Mouse (Mus musculus): Measurements from ENCODE around the gene Cemip.

The Cemip gene

DNA sequence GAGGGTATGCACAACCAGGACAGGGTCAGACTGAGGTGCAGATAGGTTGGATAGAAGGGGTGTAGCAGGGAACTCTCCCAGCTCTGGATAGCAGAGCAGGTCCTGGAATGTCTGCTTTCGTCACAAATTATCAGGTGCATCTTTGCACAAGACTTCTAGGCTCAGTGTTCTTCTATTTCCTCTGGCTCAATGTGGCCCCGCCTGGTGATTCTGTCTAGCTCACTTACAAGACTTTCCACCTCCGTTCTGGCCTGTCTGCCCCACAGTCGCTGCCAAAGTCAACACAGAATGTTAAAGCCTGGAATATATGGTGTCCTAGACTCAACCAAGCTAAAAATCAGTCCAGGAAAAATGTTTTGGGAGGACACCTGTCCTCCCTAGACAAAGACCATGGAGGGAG is 57.9 kb downstream of the Cemip start:
- no peak for DNase-seq (ENCODE audit: low spot score in 2 of 2)

DNA sequence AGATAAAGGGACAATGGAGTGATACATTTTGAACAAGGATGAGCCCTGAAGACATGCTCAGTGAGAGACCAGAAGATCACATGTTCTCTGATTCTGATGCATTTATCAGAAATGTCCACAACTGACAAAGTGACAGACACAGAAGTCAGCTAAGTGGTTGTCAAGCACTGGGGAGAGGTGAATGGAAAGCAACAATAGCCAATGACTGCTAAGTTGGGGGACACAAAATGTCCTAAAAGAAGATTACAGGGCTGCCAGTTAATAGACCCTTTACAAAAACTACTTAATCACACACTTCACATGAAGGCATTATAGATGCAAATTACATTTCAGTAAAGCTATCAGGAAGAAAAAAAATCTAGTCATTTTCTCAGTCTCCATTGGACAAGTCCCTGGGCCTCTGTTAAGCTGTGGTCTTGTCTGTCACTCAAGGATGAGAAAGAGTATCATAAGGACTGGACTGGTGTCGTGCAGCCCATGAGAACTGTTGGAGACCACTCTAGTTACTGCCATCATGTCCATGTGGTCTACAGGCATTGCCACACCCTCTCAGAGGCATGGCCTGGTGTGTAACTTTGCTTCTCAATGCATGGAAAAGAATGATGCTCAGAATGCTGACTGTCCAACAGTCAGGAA is 59.2 kb downstream of the Cemip start:
- no peak for DNase-seq (ENCODE audit: low spot score in 2 of 2)

DNA sequence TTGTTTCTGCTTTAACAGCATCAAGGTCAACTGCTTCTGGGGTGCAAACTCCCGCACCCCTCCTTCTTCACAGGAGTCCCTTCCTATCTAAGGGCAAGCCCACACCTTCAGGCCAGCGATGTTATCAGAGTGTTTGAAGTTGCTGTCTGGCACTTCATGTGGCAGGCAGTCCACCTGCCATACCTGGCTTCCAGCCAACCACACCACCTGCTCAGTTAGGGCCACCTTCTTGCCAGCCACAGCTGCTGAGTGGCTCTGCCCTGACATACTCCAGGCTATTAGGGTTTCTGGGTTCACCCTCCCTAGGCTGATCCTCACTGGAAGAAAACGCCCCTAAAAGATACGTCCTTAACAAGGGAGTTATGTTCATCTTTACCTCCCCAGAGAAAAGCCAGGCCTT is 60.2 kb downstream of the Cemip start:
- no peak for DNase-seq (ENCODE audit: low spot score in 2 of 2)

DNA sequence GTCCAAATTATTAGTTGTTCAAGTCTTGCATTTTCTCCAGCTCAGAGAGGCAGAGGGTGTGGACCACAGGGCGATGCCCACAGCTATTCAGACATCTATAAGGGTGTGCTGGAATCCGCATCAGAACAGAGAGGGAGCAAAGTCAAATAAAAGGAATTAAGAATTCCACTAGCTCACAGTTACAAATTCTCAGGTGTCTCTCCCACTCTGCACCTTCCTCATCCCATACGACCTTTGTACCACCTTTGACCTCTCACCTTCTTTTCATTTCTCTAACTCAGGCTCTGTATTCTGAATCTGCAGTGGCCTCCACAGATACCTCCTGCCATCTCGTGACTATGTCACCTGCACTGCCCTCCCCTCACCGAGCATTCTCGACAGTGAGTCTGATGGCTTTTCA is 62.8 kb downstream of the Cemip start:
- DNase-seq (ENCODE audit: low spot score in 2 of 2) = no peak

DNA sequence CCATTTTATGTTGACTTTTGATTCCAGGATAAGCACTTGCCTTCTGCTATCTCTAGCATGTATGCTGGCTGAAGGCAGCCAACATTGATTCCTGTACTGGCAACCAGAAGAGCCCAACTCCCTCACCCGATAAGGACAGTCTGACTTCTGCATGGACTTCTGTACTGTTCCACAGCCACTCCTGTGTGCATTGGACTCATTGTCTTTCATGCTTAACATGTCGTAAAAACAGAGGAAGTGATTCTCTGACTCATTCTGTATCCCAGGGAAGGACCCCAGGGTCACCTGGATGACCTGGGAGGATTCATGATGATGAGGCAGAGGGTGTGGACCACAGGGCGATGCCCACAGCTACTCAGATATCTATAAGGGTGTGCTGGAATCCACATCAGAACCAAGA is 63.8 kb downstream of the Cemip start:
- no peak for DNase-seq (ENCODE audit: low spot score in 2 of 2)

DNA sequence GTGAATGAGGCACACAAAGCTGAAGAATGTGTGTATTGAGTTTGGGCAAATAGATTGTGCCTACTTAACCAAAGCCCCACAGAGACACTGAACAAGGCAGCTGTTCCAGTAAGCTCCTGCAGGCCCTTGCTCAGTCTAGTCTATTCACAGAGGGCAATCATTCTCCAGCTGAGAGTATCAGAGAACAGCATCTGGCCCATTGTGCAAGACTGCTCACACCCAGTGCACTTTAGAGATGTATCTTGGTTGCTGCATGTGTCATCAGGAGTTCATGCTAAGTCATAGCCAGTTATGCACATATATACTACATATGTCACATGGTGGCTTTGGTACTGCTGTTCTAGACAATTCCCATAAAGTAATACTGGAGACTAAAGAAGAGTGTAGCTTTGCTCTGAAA is 66.9 kb downstream of the Cemip start:
- no peak for DNase-seq (ENCODE audit: low spot score in 2 of 2)

DNA sequence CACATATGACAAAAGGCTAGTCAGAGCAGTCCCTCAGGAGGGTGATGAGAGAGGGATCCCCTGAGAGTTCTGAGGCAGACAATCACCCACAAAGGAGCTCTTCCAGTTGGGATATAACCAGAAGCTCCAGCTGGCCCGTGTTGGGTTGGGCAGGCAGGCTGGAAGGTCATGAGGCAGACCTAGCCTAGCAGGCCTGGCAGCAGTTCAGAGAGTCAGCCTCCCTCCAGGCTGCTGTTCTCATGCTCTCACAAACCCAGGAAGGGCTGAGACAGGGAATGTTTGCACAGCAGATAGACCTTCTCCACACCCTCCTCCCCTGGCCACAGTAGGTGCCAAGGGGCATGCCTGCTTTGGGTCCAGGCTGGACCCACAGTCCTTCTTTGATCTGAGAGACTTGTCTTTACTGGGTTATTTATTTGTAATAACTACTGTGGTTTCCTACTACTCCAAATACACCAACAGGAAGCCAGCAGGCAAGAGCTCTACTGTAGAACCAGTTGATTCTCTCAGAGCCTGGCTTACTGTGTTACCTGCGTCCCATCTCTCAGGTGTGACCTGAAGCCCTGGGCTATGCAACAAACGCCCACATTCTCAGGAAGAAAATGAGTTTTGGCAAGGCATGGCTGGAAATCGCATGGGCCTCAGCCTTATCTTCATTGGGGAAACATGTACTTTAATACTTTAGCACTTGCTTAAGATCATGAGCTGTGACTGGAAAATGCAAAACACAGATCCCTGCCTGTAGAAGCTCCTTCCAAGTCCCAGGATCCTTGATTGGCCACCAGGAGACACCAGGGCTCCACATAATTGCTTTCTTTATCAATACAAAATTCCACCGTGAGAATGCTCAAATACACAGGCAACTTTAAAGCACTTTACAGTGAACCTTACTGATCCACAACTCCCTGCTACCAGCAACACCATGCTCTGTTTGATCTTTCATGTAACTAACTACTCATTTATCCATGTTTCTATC is 67.7 kb downstream of the Cemip start:
- DNase-seq (ENCODE audit: low spot score in 2 of 2) = peak; percentile 39 to 50

DNA sequence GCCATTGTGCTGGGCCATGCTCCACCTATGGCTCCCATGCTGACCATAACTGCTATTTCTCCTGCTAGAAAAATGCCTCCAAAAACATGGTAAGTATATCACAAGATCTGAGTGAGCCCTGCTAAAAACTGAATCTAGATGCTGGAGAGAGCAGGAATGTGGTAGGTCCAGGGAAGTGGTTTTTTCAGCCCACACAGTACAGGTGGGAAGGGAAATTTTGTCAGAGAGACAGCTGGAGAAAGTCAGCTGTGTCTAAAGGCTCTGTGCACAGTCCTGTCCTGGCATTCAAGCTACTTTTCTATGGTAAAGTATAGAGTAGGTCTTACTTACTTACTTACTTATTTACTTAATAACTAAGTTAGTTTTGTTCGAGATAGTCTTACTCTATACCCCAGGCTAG is 71.3 kb downstream of the Cemip start:
- DNase-seq (ENCODE audit: low spot score in 2 of 2) = no peak

DNA sequence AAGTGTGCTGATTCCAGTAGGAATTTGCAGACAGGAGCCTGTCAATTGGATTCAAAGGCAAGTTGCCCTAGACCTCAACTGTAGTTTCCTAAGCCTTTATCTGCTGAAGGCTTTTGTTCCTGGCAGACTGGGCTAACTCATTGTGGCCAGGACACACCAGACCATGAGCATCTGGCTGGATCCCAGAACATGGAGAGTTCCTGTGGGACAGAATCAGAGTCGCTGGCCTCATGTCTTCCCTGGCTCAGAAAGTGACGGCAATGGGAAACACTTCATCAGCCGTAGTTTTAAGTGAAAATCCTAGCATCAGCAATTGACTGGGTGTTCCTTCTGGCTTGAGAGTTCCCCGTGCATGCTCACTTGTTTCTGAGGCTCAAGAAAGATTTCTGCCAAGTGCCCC is 72.6 kb downstream of the Cemip start:
- DNase-seq (ENCODE audit: low spot score in 2 of 2) = no peak

DNA sequence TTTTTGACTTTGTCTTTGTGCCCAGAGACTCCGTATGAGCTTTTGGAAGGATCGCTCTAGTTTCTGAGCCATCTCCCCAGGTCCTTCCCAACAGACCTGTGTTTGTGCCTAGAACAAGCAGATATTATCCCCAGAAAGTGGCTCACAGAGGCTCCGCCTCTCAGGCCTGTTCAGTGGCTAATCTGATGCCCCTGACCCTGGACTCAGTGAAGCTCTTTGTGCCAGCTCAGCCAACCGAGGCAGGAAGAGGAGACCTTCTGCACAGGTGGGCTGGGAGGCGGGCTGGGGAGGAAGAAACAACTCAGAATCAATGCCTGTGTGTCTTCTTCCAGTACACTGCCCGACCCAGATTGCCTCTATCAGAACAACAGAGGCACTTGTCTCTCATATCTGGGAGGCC is 81.9 kb downstream of the Cemip start:
- no peak for DNase-seq (ENCODE audit: low spot score in 2 of 2)

DNA sequence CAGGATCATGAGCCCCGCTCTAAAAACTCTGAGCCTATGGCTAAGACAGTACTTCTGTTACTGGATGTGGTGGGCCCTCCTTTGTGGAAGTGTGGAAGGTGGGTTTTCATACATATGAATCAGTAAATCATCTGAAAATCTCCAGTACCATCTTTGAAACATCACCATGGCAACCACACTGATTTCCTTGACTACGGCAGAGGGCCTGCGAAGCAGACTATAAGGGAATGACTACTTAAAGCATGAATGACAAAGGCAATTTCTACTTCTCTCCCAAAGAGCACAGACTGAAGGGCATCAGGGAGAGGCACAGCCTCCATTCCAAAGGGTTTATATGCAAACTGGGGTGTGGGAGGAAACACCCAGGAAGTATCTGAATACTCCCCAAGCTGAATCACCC is 84.8 kb downstream of the Cemip start:
- no peak for DNase-seq (ENCODE audit: low spot score in 2 of 2)

DNA sequence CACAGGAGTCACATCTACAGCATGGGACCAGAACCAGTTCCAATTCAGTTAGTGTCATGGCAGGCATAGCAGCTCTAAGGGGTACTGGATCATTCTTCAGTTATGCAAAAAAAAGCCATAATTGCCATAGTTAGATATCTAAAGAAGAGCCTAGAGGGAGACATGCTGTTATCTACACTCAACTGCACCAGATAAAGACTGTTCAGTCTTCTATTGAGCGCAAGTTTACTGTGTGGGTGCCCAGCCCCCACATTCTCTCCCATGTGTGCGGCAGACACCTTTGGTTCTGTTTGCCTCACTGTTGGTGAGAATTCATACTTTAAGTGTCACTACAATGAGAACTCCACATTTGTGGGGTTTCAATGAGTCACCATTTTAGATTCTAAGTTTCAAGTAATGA is 85.6 kb downstream of the Cemip start:
- DNase-seq (ENCODE audit: low spot score in 2 of 2) = no peak

DNA sequence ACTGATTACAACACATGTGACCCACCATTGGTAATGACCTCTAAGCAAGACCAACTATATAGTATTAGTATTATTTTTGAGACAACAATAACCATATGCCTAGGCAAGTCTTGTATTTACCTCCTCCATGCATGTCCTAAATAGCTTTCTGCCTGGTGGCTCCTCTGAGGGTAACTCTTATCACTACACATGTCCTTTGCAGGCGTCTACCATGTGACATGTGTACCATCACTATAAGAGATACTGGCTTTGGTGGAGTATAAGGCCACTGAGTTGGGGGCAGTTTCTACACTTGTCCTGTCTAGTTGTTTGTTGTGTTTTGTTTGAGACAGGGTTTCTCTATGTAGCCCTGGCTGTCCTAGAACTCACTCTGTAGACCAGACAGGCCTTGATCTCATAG is 86.7 kb downstream of the Cemip start:
- DNase-seq (ENCODE audit: low spot score in 2 of 2) = no peak

DNA sequence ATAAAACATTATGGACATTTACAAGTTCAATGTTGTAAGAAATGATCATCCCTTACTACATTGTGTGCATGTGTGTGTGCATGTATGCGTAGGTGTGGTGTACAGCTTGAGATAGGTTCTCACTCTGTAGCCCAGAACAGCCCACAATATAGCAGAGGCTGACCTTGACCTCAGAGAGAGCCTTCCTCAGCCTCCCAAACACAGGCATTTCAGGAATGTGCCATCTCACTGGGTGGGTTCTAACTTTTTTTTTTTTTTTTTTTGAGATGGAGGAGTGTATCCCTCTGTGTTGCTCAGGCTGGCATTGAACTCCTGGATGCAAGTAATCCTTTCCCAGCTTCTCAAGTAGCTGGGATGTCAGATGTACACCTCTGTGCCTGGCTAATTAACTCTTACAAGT is 92.0 kb downstream of the Cemip start:
- no peak for DNase-seq (ENCODE audit: low spot score in 2 of 2)

DNA sequence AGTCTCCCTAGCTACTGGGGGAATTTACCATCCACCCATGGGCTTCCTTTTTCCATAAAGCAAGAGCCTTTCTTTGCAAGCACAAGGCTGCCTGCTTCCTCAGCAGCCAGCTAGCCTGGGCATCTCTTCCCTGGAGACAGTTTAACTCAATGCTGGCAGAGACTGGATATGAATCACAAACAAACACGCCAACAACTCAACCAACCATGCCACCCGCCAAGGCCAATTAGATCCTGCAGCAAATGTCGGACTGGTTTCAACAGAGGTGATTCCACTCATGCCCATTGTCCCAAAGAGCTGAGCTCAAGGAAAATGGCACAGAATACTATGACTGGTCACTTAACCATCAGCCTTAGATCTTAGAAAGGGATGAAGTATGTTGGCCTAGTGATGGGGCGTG is 97.0 kb downstream of the Cemip start:
- DNase-seq (ENCODE audit: low spot score in 2 of 2) = no peak

DNA sequence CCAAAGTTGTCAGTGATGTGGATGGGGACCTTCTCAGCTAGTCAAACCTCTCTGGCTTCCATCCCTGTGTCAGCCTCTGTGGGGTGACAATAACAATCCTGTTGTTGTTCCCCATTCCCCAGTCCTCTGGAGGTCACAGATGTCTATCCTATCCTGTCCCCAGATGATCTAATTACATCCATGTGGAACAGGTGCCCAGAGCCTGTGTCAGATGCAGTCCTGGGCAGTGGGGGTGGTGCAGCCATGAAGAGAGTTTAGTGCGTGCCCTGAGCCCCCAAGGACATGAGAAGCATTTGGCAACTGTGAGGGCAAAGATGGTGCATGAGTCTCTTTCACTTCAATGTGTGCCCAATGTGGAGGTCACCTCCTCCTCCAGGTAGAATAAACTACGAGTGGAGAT is 100.6 kb downstream of the Cemip start:
- no peak for DNase-seq (ENCODE audit: low spot score in 2 of 2)

DNA sequence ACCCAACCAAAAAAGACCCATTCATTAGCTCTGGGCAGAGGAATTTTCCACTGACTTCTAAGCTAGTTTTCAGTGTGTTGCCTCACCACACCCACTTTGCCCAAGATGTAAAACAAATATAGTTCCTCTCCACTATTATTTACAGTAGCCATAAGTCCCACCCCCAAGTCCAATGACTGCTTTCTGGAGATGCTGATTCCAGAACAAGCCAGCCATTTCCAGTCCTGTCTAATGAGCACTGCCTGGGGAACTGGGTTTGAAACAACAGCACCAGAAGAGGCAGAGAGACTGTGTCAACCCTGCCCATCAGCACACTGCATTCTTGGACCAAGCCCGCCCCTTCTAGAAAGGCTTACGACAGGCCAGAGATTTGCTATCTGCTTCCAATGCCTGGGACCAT is 103.7 kb downstream of the Cemip start:
- DNase-seq (ENCODE audit: low spot score in 2 of 2) = no peak

DNA sequence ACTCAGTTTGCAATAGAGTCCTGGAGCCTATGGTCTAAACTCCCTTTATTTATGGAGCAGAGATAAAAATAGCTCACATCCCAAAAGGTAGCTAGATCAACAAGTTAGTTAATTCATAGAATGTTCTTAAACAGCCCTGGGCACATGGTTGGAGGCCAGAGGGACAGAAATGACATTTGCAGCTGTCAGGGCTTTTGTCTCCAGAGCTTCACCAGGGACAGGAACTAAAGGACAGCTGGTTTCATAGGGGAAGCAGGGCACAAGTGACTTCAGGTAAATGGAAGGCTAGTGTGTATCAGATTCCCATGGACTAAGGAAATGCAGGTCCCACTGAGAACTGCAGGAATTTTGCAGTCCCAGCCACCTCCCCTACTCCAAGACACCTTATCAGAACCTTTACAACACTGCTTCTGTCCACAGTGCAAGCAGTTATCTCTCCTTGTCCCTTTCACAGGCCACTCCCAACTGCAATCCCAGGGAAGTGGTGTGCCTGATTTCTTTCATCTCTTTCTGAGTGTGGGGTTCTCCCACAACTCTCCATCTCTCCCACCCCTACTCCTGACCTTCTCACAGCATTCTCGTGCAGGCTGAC is 107.3 kb downstream of the Cemip start:
- no peak for DNase-seq (ENCODE audit: low spot score in 2 of 2)

DNA sequence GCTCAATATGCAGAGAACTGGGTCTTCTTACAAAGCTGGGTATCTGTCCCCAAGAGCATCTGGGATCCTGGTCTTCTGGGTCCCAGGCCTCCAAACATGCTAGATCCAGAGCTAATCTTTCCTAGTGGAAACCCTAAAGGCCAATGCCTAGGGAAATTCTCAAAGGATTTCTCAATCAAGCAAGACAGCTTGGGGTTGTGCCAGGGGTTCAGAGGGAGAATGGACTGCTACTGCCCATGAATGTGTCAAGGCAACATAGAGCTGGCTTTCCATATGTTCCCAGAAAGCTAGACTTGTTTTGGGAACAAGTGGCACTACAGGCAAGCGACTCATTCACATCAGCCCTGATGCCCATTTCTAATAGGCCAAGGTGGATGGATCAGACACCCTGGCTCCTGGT is 107.9 kb downstream of the Cemip start:
- no peak for DNase-seq (ENCODE audit: low spot score in 2 of 2)

DNA sequence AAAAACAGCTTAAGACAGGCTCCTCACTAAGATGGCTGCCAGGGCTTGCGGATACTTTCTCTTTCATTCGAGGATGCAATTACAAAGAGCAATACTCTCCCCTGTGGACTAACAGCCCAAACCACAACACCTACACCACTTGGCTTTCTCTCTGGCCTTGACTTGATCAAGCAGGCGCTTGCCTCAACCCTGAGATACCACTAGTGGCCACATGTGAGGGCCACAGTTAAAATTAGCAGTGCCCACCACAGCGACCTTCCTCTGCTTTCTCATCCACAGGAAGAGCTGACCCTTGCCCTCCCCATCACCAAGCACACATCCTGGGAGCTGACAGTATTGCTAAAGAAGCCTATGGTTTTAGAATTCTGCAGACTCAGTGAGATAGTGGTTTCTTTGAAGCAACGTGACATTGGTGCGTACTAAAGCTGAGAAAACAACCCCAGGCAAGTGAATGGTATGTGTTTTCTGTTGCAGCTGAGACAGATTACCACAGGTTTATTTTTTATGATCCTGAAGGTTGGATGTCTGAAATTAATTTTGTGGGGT is 109.8 kb downstream of the Cemip start:
- DNase-seq (ENCODE audit: low spot score in 2 of 2) = no peak

DNA sequence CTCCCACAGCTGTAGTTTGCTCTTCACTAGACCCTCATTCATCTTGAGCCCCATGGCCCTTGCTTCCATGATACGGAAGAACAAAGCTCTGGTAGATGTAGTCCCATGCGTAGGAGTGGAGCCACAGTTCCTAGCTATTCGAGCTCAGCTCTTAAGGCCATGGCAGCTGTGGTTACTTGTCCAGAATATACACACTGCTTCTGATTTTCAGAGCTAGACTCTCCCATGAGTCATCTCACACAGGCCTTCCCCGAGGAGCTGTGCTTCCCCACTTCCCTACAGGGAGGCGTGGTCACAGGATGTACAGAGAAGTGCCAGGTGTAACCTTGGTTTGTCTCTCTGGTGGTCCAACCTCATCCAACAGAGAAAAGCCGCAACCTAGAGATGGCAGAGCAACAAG is 111.0 kb downstream of the Cemip start:
- DNase-seq (ENCODE audit: low spot score in 2 of 2) = no peak

DNA sequence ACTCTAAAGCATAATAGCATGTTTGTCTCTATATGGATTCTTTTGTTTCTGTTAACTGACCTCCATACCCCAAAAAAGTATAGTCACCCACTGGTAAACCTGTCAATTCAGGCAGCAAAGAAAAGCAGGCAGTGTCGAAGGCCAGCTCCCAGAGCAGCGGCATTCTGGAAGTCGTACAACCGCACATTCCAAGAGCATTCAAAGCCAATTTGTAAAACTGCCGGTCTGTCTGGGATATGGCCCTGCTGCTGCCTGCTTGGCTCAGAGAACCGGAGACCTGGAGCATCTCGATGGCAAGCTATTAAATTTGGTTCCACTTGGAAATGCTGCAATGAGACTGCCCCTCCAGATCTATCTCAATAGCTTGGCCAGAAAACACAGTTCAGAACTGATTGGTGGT is 113.8 kb downstream of the Cemip start:
- DNase-seq (ENCODE audit: low spot score in 2 of 2) = no peak
